12 mouse cellular contexts compared by ENCODE assay signal in genomic region chr9:24473824-24474223, GRCm38 (mm10).
"Had no signal": no experiment of that assay in that cellular context is flagged by ENCODE, and none has a peak within 500 bp of the region (broad histone marks: within the 10 kb centered on the region; RNA-seq: fewer than 3 reads in every experiment).

No protein-coding gene starts in this region.

- H3K9ac ChIP-seq: limb, embryonic 12.5 days; lung, embryonic 15.5 days; neural tube, embryonic 15.5 days had no signal

- H3K9me3 ChIP-seq: limb, embryonic 12.5 days; lung, embryonic 15.5 days; midbrain, embryonic 10.5 days; neural tube, embryonic 15.5 days had no signal

- H3K4me2 ChIP-seq: limb, embryonic 12.5 days; lung, embryonic 15.5 days; neural tube, embryonic 15.5 days had no signal

- H3K36me3 ChIP-seq: lung, embryonic 15.5 days; neural tube, embryonic 15.5 days had no signal

- H3K4me3 ChIP-seq: layer of hippocampus, adult 2 months; limb, embryonic 12.5 days; lung, embryonic 15.5 days; midbrain, embryonic 10.5 days; myocyte; neural tube, embryonic 15.5 days had no signal

- H3K27me3 ChIP-seq: limb, embryonic 12.5 days; lung, embryonic 15.5 days; neural tube, embryonic 15.5 days had no signal

- DNase-seq: kidney, adult 18-20 months; kidney, postnatal 10 days; kidney, postnatal 4 days; midbrain, embryonic 14.5 days; right cerebral cortex, adult 18-20 months; right cerebral cortex, postnatal 25 days had no signal

- H3K27ac ChIP-seq: layer of hippocampus, adult 2 months; limb, embryonic 12.5 days; lung, embryonic 15.5 days; midbrain, embryonic 10.5 days; neural tube, embryonic 15.5 days had no signal

- H3K4me1 ChIP-seq: limb, embryonic 12.5 days; midbrain, embryonic 10.5 days; neural tube, embryonic 15.5 days had no signal
